Mouse (Mus musculus) stomach, postnatal 0 days (tissue): ENCODE data around the gene Myof.

Source experiments
- CTCF ChIP-seq: IDR thresholded peaks from 2 replicates; pipeline ENCODE4 v1.5.1; 2016; ENCODE audit warnings: antibody characterized with exemption, low read depth, mild to moderate bottlenecking, moderate library complexity
- EP300 ChIP-seq: optimal IDR thresholded peaks from 2 replicates; pipeline ENCODE3; 2016; ENCODE audit warnings: antibody characterized with exemption

- TF ChIP-seq CTCF (no peak), EP300 (no peak)
These were observed 124.9 kb downstream of the Myof start for GRCm38 (mm10) chr19:37918515-37918932.
